Mouse (Mus musculus) heart, embryonic 10.5 days (tissue): ENCODE results near the gene Pde2a. TPM values are rescaled to one million over a fixed set of nuclear protein-coding genes. Genes with fewer than 3 reads are reported as not detected.
"Not testable (repeated sequence)": the region's sequence is repeated elsewhere in the genome, so short reads cannot be mapped to it uniquely, and the experiment has no call there.

Source experiments
- DNase-seq: peaks from one replicate; pipeline ENCODE4 v3.0.0-alpha.2; 2017; ENCODE audit warnings: low spot score
- H3K27ac ChIP-seq: fragments of 300-500 bp; sonication (generic); 2 replicates; pipeline ENCODE4 v1.5.1; 2016; ENCODE audit warnings: mild to moderate bottlenecking
- H3K27me3 ChIP-seq: fragments of 300-500 bp; sonication (generic); 2 replicates; pipeline ENCODE4 v1.6.1; 2016; ENCODE audit warnings: mild to moderate bottlenecking; ENCODE audit not compliant: poor library complexity, insufficient read depth, severe bottlenecking
- H3K36me3 ChIP-seq: fragments of 300-500 bp; sonication (generic); 2 replicates; pipeline ENCODE4 v1.6.1; 2016; ENCODE audit warnings: mild to moderate bottlenecking, moderate library complexity
- H3K4me1 ChIP-seq: fragments of 300-500 bp; sonication (generic); 2 replicates; pipeline ENCODE4 v1.6.1; 2016; ENCODE audit warnings: mild to moderate bottlenecking
- H3K4me3 ChIP-seq: fragments of 300-500 bp; sonication (generic); 2 replicates; pipeline ENCODE4 v1.5.1; 2016; ENCODE audit warnings: mild to moderate bottlenecking, moderate library complexity
- H3K9me3 ChIP-seq: fragments of 300-500 bp; sonication (generic); 2 replicates; pipeline ENCODE4 v1.6.1; 2016; ENCODE audit warnings: mild to moderate bottlenecking, moderate library complexity
- WGBS: fragments of 180-500 bp; shearing (Covaris S2); methylation state at CpG from one replicate; pipeline ENCODE4 v1.1.7; 2016; 5-methylcytosine and 5-hydroxymethylcytosine counted together
- microRNA counts: library from miRNA; unstranded; fragments of <30 nt; microRNA quantifications from one replicate; lab custom pipeline; 2017
- microRNA-seq: library from miRNA; unstranded; fragments of <30 nt; microRNA quantifications from one replicate; pipeline ENCODE4, GENCODE M21; 2017
- polyA plus RNA-seq: library from polyadenylated mRNA; unstranded; fragments of >200 nt; fragmentation: Nextera tagmentation; extraction: Ambion mirVana; gene quantifications from 2 replicates; pipeline ENCODE4 v1.2.1, GENCODE M21; 2016

Pde2a gene
- polyA plus RNA-seq, 1 experiment from 2014 or later: 12.0 TPM

GRCm38 (mm10) chr7:101547651-101548050 is 126.2 kb downstream of the Pde2a start:
- no peak overlapping the region for H3K4me3 ChIP-seq
- no peaks in the 10 kb centered on the region for H3K36me3 ChIP-seq
- H3K9me3 ChIP-seq: no peaks in the 10 kb centered on the region
- no peak for DNase-seq
- 0 out of 2 replicates have a peak, but pooled peaks cover 6% of the 10 kb centered on the region for H3K4me1 ChIP-seq
- 84% methylated on average over 3 of the region's 3 CpGs for WGBS
- no peaks in the 10 kb centered on the region for H3K27me3 ChIP-seq
- H3K27ac ChIP-seq: no peak overlapping the region

DNA sequence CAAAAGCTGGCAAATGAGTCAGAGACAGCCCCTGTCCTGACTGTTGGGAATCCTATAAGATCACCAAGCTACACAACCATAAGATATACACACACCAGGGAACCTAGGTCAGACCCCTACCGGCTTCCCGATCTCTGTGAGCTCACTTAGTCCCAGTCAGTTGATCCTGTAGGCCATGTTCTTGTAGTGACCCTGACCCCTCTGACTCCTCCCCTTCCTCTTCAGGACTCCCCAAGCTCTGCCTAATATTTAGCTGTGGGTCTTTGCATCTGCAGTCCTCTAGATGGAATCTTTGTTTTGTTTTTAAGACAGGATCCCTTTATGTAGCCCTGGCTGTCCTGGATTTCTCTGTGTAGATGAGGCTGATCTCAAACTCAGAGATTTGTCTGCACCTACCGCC is 127.8 kb downstream of the Pde2a start:
- Histone ChIP-seq H3K9me3 (no peaks in the 10 kb centered on the region), H3K4me3 (no peak overlapping the region), H3K4me1 (0 out of 2 replicates have a peak, but pooled peaks cover 6% of the 10 kb centered on the region), H3K27me3 (no peaks in the 10 kb centered on the region), H3K27ac (no peak overlapping the region), H3K36me3 (no peaks in the 10 kb centered on the region)
- no peak for DNase-seq
- WGBS: 88% methylated on average over 3 of the region's 3 CpGs

DNA sequence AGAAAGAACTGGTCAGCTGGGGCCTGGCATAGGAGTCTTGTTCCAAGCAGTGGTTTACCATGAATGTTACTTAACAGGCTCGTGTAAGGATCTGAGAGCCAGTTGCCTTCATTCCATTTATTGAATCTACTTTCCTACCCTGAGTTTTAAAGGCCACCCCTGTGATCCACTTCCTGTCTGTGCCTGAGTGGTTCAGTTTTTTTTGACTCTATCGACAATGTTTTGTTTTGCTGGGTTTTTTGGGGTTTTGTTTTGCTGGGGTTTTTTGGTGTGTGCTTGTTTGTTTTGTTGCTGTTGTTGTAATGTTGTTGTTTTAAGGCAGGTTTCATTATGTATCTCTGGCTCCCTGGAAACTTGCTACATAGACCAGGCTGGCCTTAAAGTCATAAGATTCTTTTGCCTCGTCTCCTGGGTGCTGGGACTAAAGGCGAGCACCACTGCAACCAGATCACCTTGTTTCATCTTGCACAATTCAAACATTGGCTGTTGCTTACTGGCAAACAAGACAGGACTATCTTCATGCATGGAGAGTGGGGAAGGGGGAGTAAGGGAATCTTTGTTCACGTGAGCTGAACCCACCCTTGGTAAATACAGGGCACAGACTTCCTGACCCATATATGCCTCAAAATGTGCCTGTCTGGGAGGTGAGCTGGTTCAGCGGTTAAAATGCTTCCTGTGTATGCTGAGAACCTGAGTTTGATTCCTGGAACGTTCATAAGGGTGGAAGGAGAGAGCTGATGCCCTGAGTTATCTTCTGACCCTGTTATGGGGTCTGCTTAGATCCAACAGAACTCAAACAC is 129.4 kb downstream of the Pde2a start:
- H3K4me1 ChIP-seq: 0 out of 2 replicates have a peak, but pooled peaks cover 6% of the 10 kb centered on the region
- WGBS: 63% methylated on average over 7 of the region's 7 CpGs
- no peak overlapping the region for H3K4me3 ChIP-seq
- H3K9me3 ChIP-seq: no peaks in the 10 kb centered on the region
- no peak for DNase-seq
- no peaks in the 10 kb centered on the region for H3K36me3 ChIP-seq
- no peaks in the 10 kb centered on the region for H3K27me3 ChIP-seq
- H3K27ac ChIP-seq: no peak overlapping the region

DNA sequence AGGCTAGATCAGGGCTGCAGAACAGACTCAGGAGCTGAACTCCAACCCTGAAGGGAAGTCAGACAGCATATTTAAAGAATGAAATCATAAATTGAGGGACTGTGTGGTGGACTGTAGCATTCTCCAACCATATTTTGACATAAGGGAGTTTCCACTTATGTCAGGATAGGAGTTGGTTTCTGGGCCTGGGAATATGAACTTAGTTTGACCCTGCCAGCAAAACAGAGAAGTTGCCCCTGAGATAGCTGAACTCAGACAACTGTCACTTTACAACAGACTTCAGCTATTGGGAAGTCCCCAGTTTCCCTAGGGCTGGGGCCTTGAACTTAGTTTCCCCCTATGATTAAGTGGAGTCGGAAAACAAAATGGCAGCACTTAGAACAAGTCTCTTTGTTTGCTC is 130.0 kb downstream of the Pde2a start:
- no peak for DNase-seq
- no peak overlapping the region for H3K27ac ChIP-seq
- 0 out of 2 replicates have a peak, but pooled peaks cover 6% of the 10 kb centered on the region for H3K4me1 ChIP-seq
- 85% methylated on average over 1 of the region's 1 CpGs for WGBS
- no peaks in the 10 kb centered on the region for H3K9me3 ChIP-seq
- no peaks in the 10 kb centered on the region for H3K36me3 ChIP-seq
- no peak overlapping the region for H3K4me3 ChIP-seq
- H3K27me3 ChIP-seq: no peaks in the 10 kb centered on the region

DNA sequence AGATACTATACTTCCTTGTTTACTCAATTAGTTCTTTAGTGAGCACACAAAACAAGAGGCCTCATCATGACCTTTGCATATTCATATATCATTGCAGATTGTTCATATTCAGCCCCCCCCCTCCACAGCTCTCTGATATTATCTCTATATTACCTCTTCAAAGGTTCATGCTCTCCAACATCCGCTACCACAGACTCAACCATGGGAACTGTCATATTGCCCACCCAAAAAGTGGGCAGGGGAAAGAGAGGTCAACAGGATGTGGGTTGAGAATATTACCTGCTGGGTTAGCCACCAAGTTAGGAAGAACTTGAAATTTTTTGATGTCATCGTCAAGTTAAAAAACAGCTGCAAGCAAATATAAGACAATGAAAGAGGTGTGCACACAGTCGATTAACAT is 134.0 kb downstream of the Pde2a start:
- H3K4me1 ChIP-seq, H3K27me3 ChIP-seq, H3K36me3 ChIP-seq, H3K9me3 ChIP-seq, H3K4me3 ChIP-seq, DNase-seq, H3K27ac ChIP-seq: not testable (repeated sequence)
- WGBS: 91% methylated on average over 3 of the region's 3 CpGs

DNA sequence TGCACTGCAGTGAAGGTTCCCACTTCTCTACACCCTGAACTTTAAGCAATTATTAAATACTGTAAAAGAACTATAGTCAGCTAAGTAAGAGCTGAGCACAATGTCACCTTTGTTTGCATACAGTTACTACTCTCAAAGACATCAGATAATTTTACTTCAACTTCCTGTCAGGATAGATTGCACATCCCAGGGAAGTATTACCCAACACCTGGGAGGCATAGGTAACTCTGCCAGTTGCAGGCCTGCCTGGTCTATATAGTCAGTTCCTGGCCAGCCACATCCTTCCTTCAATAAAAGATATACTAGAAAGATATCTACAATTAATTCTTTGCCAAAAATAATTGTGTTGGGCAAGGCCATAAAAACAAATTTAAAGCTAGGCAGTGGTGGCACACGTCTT is 135.9 kb downstream of the Pde2a start:
- no peak overlapping the region for H3K4me3 ChIP-seq
- 71% methylated on average over 1 of the region's 1 CpGs for WGBS
- H3K27me3 ChIP-seq: no peaks in the 10 kb centered on the region
- H3K27ac ChIP-seq: no peak overlapping the region
- H3K4me1 ChIP-seq: no peaks in the 10 kb centered on the region
- no peaks in the 10 kb centered on the region for H3K9me3 ChIP-seq
- H3K36me3 ChIP-seq: no peaks in the 10 kb centered on the region
- no peak for DNase-seq

GRCm38 (mm10) chr7:101559393-101559792 is 137.9 kb downstream of the Pde2a start:
- not testable (repeated sequence) for H3K4me3 ChIP-seq, H3K27me3 ChIP-seq, H3K27ac ChIP-seq, H3K36me3 ChIP-seq, H3K4me1 ChIP-seq, DNase-seq, H3K9me3 ChIP-seq
- WGBS: 65% methylated on average over 5 of the region's 5 CpGs

MicroRNAs encoded within 50 kb of the gene (microRNA counts, 519-probe panel; counts per million panel counts)
- microRNA mmu-miR-139-3p (lab: Ali Mortazavi, UCI): not detected
- microRNA mmu-miR-139-5p (lab: Ali Mortazavi, UCI): not detected

Small RNAs within 50 kb of the gene (microRNA-seq; reads per million reads assigned to microRNA genes)
- gene Mir139: 974 reads per million, percentile 78 among the genes with 10 or more reads in this experiment

Other genes starting within 250 kb of the Pde2a start
- 19.2 and 22.1 TPM in 2 replicates for gene Atg16l2, start 119.4 kb upstream of the Pde2a start, polyA plus RNA-seq
- 24.7 and 62.7 TPM in 2 replicates for gene Stard10, start 104.6 kb upstream of the Pde2a start, polyA plus RNA-seq
- gene Arap1, start 73.6 kb upstream of the Pde2a start, polyA plus RNA-seq: 15.9 and 24.6 TPM in 2 replicates
- 3.3 TPM in 1 of 2 replicates, not detected in the other for gene Gm45837, start 10.8 kb upstream of the Pde2a start, polyA plus RNA-seq
- gene Art2b, start 163.9 kb downstream of the Pde2a start, polyA plus RNA-seq: not detected in 2 replicates
- gene Clpb, start 241.9 kb downstream of the Pde2a start, polyA plus RNA-seq: 55.9 and 63.0 TPM in 2 replicates